Mouse (Mus musculus): ENCODE measurements around the gene Suco.

- TF ChIP-seq CTCF (IDR thresholded peaks at IDR 0.05; ENCODE audit: low read depth, low read length) (no peak), GATA1 (IDR thresholded peaks at IDR 0.05; ENCODE audit: borderline replicate concordance, low read length) (no peak)
Observed at GRCm38 (mm10) chr1:161917940-161918484, 41.5 kb upstream of the Suco start.
